Mouse (Mus musculus): Measurements from ENCODE around the gene Vkorc1l1.

DNA sequence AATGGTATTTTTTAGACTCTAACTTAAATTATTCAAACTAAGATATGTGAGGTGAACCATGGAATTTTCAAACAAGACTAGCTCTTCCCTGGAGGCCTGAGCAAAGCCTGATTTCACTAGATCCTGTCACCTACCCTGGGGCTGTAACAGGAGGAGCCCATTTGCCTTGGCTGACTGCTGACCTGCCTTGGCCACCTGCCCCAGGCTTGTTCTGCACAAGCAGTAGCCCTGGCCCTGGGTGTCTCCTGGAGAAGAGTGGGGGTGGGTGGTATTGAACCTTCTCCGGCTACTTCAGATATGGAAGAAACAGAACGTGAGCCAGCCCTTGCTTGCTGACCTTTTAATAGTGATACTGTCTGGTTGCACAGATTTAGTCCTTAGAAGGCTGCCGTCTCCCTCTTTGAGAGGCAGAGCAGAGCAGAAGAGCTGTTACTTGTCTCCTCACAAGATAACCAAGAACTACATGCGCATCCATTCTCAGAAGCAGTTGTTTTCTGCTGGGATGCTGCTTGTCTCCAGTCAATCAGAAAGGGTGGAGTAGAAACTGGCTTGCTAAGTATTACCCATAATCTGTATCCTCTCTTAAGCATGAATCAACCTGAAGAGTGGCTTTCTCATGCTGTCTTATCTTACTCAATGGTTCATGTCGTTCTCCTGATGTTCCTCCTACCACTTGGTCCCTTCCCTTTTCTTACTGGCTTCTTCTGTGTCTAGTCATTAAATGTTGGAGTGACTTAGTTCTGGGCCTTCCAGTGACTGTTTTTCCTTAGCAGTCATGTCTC is 12.9 kb downstream of the Vkorc1l1 start:
- TF ChIP-seq CTCF (IDR thresholded peaks at IDR 0.05; ENCODE audit: low read depth, low read length) (no peak), TAL1 (conservative IDR thresholded peaks at IDR 0.05; ENCODE audit: low read depth, low read length) (no peak; the same call in 1 of the 2 replicates)

All from G1E (cell line).